Mouse (Mus musculus) lung, postnatal 25 days (tissue): Measurements from ENCODE around the gene Olfr1390.
"Not testable (repeated sequence)": the region's sequence is repeated elsewhere in the genome, so short reads cannot be mapped to it uniquely, and the experiment has no call there.

Experiments
- DNase-seq: peaks from one replicate; pipeline ENCODE4 v3.0.0; 2022; ENCODE audit warnings: low spot score

Olfr1390 gene

GRCm38 (mm10) chr11:49334888-49335287 lies at the start of gene Olfr1390:
Gene Olfr1390 (plus strand): TSS chr11:49335188.
- DNase-seq = no peak

GRCm38 (mm10) chr11:49287251-49287650 lies 47.7 kb upstream of the Olfr1390 start:
- no peak for DNase-seq

- no peak for DNase-seq
Observed at GRCm38 (mm10) chr11:49292777-49293176, 42.2 kb upstream of the Olfr1390 start.

GRCm38 (mm10) chr11:49304441-49304840 lies 30.5 kb upstream of the Olfr1390 start, which contains the start of gene Olfr10:
Gene Olfr10 (plus strand): TSS chr11:49304741.
- no peak for DNase-seq

GRCm38 (mm10) chr11:49308547-49308946 lies 26.4 kb upstream of the Olfr1390 start:
- not testable (repeated sequence) for DNase-seq

GRCm38 (mm10) chr11:49322442-49322841 lies 12.5 kb upstream of the Olfr1390 start, which contains the start of gene Olfr1391:
Gene Olfr1391 (plus strand): TSS chr11:49322742.
- DNase-seq = no peak

GRCm38 (mm10) chr11:49326726-49327125 lies 8.3 kb upstream of the Olfr1390 start:
- no peak for DNase-seq

GRCm38 (mm10) chr11:49329686-49330085 lies 5.3 kb upstream of the Olfr1390 start:
- DNase-seq = no peak

- DNase-seq = no peak
Observed at GRCm38 (mm10) chr11:49337150-49337832, 2.3 kb downstream of the Olfr1390 start.

GRCm38 (mm10) chr11:49383133-49383532 lies 48.1 kb downstream of the Olfr1390 start:
- no peak for DNase-seq

- not testable (repeated sequence) for DNase-seq
Observed at GRCm38 (mm10) chr11:49386118-49386517, 51.1 kb downstream of the Olfr1390 start.
